Mouse (Mus musculus): Measurements from ENCODE around the gene Malsu1.

The Malsu1 gene

GRCm38 (mm10) chr6:49073304-49074116 is at the start of gene Malsu1:
Gene Malsu1, plus strand, starts transcription at chr6:49073795.
- peak; percentile 92 for DNase-seq (ENCODE audit: low read depth)

DNA sequence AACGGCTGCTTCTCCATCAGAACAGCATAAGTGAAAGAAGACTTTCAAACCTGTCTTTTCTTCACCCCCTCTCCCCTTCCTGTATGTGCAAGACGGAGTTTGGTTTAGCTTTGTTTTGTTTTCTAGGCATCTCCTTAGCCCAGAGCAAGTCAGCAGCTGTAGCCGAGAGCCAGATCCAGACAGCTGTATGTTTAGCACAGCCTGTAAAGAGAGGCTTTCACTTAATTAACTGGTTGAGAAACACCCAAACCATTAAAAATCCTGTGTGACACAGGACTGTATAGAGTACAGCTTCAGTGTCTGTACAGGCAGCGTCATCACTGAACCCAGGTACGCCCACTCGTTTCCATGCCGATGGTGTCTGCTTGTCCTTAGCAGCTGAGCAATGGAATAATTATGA is 48.3 kb upstream of the Malsu1 start:
- no peak for DNase-seq (ENCODE audit: low read depth)

GRCm38 (mm10) chr6:49026496-49026895 is 47.1 kb upstream of the Malsu1 start:
- DNase-seq (ENCODE audit: low read depth): peak; percentile 34

DNA sequence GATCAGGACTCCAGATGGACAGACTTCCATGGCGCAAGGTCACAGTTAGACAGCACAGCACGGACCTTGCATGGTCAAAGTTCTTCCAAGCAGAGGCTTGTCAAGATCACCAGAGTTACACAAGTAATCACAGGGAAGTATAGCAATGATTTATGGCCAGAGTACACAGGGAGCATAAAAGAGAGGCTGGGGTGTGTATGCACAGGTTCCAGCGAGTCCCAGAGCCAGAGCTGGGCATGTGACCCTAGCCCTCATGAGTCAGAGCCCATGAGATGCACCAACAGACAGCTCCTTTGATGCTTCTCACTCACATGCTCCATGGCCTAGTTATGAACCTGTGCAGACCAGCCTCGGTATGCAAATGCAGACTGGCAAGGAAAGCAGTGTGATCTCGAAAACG is 45.6 kb upstream of the Malsu1 start:
- DNase-seq (ENCODE audit: low read depth): no peak

- no peak for DNase-seq (ENCODE audit: low read depth)
Observed at GRCm38 (mm10) chr6:49028708-49029107, 44.9 kb upstream of the Malsu1 start.

DNA sequence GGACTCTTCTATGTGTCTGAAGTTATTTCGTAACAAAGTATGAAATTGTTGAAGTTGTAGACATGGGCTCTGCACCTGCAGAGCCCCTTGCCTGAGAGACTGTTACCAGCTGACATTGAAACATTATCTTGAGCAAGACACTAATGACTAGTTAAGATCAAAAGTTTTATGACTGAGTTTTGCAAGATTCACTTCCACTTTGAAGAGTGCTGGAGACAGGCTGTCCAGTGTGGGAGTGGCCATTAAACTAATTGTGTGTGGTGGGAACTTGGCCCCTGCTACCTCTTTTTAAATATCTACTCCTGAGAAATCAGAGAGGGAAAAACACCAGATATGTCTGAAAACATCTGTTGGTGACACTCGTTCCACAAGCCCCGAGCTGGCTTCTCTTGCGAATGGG is 42.4 kb upstream of the Malsu1 start:
- DNase-seq (ENCODE audit: low read depth): no peak

DNA sequence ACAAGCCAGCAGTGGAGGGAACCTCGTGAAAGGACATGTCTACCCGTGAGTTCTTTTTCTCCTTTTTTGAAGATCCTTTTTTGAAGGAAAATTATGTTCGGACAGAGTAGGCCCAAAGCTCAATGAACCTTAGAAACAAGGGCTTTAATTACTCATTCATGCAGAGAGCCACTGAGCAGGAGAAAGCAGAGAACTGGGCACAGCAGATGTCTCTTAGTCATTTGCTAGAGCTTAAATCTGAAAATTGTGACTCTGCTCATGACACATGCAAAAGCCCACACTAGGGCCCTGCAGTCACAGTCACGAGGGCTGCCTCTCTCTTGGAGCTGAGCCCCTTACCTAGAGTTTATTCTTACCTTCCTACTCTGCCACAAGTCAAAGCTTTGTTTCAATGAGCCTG is 40.8 kb upstream of the Malsu1 start:
- DNase-seq (ENCODE audit: low read depth): no peak

DNA sequence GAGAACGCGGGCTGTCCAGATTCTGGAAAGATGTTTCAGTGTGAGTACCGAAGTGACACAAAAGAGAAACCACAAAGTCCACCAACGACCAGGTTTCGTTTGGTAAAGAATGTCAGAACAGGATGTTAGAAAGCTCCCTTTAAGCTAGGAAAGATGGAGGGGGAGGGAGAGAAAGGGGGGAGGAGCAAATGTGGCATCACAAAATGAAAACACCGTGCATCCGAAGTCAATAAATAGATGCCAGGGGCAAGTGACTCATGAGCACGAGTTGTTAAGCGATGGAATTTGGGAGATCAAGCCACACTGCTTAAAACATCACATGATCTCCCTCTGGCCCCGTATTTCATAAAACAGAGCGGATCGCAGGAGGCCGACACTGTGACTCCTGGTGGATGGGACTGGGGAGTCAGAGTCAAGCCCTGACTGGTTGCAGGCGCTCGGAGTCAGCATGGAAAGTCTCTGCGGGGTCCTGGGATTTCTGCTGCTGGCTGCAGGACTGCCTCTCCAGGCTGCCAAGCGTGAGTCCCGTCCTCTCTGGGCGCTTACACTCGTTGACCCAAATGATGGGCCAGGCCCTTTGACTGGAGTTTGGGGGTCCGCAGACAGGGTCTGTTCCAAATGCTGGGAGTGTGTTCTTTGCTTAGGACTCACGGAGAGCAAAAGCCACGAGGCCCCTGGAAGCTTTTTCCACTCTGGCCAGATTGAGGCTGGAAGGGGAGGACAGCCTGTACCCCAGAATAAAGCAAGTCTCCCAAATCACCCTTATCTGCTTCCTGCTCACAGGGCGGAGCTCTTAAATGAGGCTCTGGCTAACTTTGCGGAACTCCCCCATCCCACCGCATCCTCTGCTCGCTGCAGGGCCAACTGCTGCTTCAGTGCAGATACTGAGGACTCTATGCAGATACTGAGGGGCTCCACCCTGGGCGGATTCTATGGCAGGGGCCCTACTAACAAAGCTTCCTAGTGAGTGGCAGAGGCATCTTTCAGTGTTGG is 37.0 kb upstream of the Malsu1 start, which contains the start of gene Gpnmb:
Gene Gpnmb, plus strand, starts transcription at position 272 of the 993 bp plus-strand sequence.
- DNase-seq (ENCODE audit: low read depth): no peak

DNA sequence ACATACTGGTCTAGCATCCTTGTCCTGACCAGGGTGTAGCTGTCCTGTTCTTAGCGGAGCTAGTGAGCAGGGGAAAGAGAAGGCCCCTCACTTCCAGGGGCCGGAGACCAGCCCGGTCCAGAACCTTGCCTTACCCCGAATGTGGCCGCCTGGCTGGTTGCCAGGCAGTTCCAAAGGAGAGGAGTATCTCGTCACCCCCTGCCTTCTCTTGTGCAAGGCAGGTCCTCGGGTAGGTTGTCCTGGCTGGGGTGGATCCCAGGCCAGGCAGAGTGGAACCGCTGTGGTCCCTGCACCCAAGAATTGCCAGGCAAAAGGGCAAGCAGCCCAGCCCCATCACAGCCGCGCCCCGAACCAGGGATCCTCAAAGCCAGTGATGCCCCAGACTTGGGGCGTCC is 36.3 kb upstream of the Malsu1 start:
- DNase-seq (ENCODE audit: low read depth): no peak

DNA sequence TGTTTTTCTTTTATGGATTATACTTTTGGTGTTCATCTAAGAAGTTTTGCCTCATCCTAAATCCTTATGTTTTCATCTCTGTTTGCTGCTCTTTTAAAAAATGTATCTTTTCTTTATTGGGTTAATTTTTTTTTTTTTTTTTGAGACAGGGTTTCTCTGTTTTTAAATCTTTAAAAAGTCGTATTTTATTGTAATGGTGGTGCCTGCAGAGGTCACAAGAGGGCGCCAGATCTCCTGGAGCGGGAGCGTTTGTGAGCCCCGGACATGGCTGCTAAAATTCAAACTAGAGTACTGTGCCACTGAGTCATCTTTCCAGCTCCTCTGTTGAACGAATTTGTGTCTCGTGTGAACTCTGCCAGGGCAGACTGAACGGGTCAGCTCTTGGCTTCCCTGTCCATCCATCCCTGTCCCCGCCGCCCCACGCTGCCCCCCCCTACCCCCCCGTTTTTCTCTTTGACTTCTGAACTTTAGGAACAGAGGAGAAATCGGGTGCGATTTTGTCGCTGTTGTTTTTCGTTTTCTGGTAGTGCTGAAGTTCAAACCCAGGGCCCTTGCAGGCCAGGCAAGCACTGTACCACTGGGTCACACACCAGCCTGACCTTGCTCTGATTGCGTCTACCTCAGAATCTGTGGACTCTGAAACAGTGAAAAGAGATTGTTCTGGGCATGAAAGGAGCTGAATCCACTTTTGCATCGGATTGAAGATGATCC is 34.0 kb upstream of the Malsu1 start:
- DNase-seq (ENCODE audit: low read depth): peak; percentile 61

- DNase-seq (ENCODE audit: low read depth): no peak
Observed at GRCm38 (mm10) chr6:49046502-49046901, 27.1 kb upstream of the Malsu1 start.

DNA sequence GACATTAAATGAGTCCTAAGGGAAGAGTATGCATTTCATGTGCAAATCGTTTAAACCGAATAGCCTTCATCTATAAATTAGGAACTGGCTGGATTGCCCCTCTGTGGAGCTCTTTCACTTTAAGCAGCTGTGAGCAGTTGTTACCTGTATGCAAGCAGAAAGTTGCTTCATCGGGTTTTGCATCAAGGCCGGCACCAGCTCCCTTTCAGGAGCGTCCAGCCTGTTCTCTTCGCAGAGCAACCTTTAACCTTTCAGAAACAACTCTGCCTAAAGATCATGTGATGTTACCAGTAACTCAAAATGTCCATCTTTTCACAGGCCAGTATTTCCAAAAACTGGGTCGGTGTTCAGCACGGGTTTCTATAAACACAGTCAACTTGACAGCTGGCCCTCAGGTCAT is 26.6 kb upstream of the Malsu1 start:
- no peak for DNase-seq (ENCODE audit: low read depth)

DNA sequence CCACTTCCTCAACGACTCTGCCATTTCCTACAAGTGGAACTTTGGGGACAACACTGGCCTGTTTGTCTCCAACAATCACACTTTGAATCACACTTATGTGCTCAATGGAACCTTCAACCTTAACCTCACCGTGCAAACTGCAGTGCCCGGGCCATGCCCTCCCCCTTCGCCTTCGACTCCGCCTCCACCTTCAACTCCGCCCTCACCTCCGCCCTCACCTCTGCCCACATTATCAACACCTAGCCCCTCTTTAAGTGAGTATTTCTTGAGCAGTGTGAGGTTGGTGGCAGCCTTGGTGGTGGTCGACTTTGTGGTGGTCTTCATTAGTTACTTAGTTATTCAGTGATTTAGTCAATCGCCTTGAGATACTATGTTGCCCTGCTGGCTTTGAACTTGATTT is 25.7 kb upstream of the Malsu1 start:
- no peak for DNase-seq (ENCODE audit: low read depth)

DNA sequence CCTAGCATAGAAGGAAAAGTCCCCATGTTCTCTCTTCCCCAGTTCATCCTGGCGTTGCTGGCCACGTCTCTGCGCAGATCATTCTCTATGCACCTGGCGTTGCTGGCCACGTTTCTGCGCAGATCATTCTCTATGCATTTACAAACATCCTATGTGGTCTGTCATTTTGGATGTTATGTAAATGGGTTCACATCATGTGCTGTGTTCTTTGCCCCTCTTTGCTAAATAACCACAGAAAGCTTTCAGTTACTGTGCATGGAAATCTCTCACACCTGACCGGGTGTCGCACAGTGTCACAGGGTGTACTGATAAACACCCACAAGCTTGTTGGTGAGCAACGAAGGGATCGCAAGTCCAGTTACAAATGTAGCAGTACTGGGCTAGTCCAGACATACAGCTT is 25.2 kb upstream of the Malsu1 start:
- no peak for DNase-seq (ENCODE audit: low read depth)

DNA sequence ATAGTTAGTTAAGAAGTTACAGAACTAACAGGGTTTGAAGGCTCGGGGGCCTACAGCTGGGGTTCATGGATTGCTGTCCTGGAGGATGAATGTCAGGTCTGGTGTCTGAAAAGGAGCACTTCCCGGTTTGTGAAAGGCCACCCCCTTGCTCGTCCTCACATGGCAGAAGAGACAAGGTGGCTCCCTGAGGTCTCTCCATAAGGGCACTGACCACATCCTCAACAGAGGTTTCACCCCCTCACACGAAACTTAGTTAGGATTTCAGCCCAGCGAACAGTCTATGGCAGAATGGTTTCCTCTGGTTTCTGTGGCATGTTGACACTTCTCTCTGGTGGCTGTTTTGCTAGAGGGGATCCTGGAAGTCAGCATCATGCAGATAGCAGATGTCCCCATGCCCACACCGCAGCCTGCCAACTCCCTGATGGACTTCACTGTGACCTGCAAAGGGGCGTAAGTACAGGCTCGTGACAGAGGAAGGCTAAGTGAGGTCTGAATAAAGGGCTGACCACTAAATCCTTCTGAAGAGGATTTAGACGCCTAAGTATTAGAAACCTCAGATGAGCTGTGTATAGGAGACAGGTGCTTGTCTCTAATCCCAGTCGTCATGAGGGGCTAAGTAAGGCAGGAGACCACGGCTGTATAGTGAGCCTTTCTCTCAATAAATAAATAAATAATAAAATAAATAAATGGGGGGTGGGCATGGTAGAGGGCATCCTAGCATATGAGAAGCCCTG is 22.8 kb upstream of the Malsu1 start:
- no peak for DNase-seq (ENCODE audit: low read depth)

DNA sequence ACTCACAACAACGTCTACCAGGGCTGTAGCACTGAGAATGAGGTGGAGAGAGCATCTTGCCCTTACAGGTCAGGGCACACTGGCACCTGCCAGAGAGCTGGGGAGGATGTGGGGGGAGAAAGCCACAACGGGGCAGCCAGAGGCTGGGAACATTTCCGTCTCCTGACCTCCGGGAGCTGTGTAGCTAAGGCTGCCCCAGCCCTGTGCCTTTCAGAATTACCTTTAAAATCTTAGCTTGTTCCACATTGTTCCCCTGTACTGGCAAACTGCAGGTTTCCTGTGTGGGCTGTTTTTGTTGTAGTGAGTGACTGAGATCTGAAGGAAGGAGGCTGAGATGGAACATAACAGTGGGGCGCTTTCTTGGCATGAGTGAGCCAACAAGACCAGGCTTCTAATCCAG is 21.4 kb upstream of the Malsu1 start:
- DNase-seq (ENCODE audit: low read depth): no peak

- no peak for DNase-seq (ENCODE audit: low read depth)
Observed at GRCm38 (mm10) chr6:49055256-49055733, 18.3 kb upstream of the Malsu1 start.

DNA sequence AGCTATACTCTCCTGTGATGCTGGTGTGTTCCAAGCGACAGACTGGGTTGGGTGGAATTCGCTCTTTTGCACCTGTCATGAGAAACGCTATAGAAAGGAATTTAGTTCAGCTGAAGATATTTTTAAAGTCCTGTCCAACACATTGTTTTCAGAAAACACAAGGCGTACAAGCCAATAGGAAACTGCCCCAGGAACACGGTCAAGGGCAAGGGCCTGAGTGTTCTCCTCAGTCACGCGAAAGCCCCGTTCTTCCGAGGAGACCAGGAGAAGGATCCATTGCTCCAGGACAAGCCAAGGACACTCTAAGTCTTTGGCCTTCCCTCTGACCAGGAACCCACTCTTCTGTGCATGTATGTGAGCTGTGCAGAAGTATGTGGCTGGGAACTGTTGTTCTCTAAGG is 17.6 kb upstream of the Malsu1 start:
- no peak for DNase-seq (ENCODE audit: low read depth)

GRCm38 (mm10) chr6:49057053-49058021 is 16.3 kb upstream of the Malsu1 start:
- DNase-seq (ENCODE audit: low read depth): peak; percentile 65

GRCm38 (mm10) chr6:49068361-49068760 is 5.2 kb upstream of the Malsu1 start:
- DNase-seq (ENCODE audit: low read depth): no peak

All from 416B (cell line).